ENCODE assay signal across 12 mouse cellular contexts in the genomic region with DNA sequence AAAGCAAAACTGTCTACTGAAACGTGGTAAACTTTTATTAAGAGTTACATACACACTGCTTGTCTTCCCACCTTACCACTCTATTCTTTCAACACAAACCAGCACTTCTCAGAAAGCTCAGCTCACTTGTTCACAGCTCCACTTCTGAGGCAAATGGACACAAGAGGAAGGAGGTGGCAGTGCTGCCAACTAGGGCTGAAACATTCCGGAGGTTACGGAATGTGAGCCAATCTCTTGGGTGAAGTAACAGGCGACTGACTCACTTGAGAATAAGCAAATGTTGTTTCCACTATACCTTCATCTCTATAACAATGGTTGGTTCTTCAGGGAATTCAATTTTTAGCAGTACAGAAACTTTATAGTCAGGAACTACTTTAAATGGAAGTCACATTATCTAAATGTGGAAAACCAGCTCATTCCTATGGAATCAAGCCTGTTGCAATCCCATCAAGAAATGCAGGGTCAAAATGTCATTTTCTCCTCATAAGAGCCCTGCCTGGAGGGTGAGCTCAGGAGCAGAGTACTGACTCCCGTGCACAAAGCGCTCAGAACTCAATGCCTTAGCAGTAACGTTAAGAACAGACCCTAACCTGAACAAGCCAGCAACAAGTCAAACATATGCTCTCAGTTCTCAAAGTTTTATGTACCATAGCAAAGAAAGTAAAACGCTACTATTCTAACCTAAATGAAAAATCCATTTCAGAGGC.
DNase-seq lines count a peak whose midpoint lies in the region; ATAC-seq and TF ChIP-seq lines count a peak whose summit lies in the region.
"Had no signal": no experiment of that assay in that cellular context is flagged by ENCODE, and none has a peak within 500 bp of the region (broad histone marks: within the 10 kb centered on the region; RNA-seq: fewer than 3 reads in every experiment).

No protein-coding gene starts in this region.

- no peaks in the 10 kb centered on the region for H3K27me3 ChIP-seq in heart, embryonic 10.5 days (ENCODE audit: insufficient read depth, poor library complexity, severe bottlenecking)
- no peaks in the 10 kb centered on the region for H3K27me3 ChIP-seq in heart, embryonic 11.5 days (ENCODE audit: control insufficient read depth, insufficient read depth, low read length)
- H3K27me3 ChIP-seq in lung, postnatal 0 days (replicated peaks; ENCODE audit: insufficient read depth, low read length) = no peaks in the 10 kb centered on the region
- H3K27me3 ChIP-seq in intestine, postnatal 0 days (replicated peaks; ENCODE audit: control insufficient read depth, insufficient read depth, low read length) = no peaks in the 10 kb centered on the region
- H3K27me3 ChIP-seq: neural tube, embryonic 13.5 days; stomach, embryonic 15.5 days had no signal

- no peak overlapping the region for H3K4me2 ChIP-seq in heart, embryonic 11.5 days
- 0 out of 2 replicates have a peak overlapping the region, but pooled peaks have one; percentile 14 for H3K4me2 ChIP-seq in lung, postnatal 0 days (replicated peaks; ENCODE audit: low read depth, low read length)
- H3K4me2 ChIP-seq in intestine, postnatal 0 days (replicated peaks; ENCODE audit: low read depth) = no peak overlapping the region
- H3K4me2 ChIP-seq: neural tube, embryonic 13.5 days; stomach, embryonic 15.5 days had no signal

- WGBS in heart, embryonic 10.5 days = 68% methylated on average over 8 of the region's 8 CpGs
- WGBS in heart, embryonic 11.5 days (ENCODE audit: insufficient replicate concordance) = 59% methylated on average over 8 of the region's 8 CpGs
- WGBS in lung, postnatal 0 days = 38% methylated on average over 8 of the region's 8 CpGs
- WGBS in intestine, postnatal 0 days = 75% methylated on average over 8 of the region's 8 CpGs

- H3K4me3 ChIP-seq in heart, embryonic 10.5 days = no peak overlapping the region
- no peak overlapping the region for H3K4me3 ChIP-seq in heart, embryonic 11.5 days (ENCODE audit: low read depth, low read length)
- no peak overlapping the region for H3K4me3 ChIP-seq in lung, postnatal 0 days (ENCODE audit: low read depth, low read length)
- no peak overlapping the region for H3K4me3 ChIP-seq in intestine, postnatal 0 days (ENCODE audit: low read depth, low read length)
- H3K4me3 ChIP-seq: erythroblast, embryonic 14.5 days; neural tube, embryonic 13.5 days; stomach, embryonic 15.5 days had no signal

- H3K9me3 ChIP-seq in heart, embryonic 10.5 days = no peaks in the 10 kb centered on the region
- H3K9me3 ChIP-seq in heart, embryonic 11.5 days (replicated peaks; ENCODE audit: control insufficient read depth, low read length) = no peaks in the 10 kb centered on the region
- no peaks in the 10 kb centered on the region for H3K9me3 ChIP-seq in lung, postnatal 0 days (ENCODE audit: low read length)
- no peaks in the 10 kb centered on the region for H3K9me3 ChIP-seq in intestine, postnatal 0 days (ENCODE audit: control insufficient read depth)
- H3K9me3 ChIP-seq: neural tube, embryonic 13.5 days; stomach, embryonic 15.5 days had no signal

- H3K27ac ChIP-seq in heart, embryonic 10.5 days = no peak overlapping the region
- H3K27ac ChIP-seq in heart, embryonic 11.5 days (ENCODE audit: low read depth, low read length) = peak overlapping the region; percentile 29; the same call in 1 of the 2 replicates
- peak overlapping the region; percentile 39 for H3K27ac ChIP-seq in lung, postnatal 0 days (ENCODE audit: low read length)
- H3K27ac ChIP-seq in intestine, postnatal 0 days (ENCODE audit: low read depth, low read length) = no peak overlapping the region
- H3K27ac ChIP-seq: liver, embryonic 14.5 days; neural tube, embryonic 13.5 days; stomach, embryonic 15.5 days had no signal

- ATAC-seq in heart, embryonic 11.5 days (replicated peaks; ENCODE audit: insufficient number of reproducible peaks, low FRiP score, low TSS enrichment) = no peak
- peak; percentile 90 for ATAC-seq in lung, postnatal 0 days
- ATAC-seq in intestine, postnatal 0 days = no peak

- no peak overlapping the region for H3K9ac ChIP-seq in heart, embryonic 11.5 days (ENCODE audit: low read depth, low read length)
- no peak overlapping the region for H3K9ac ChIP-seq in lung, postnatal 0 days (replicated peaks; ENCODE audit: low read depth)
- no peak overlapping the region for H3K9ac ChIP-seq in intestine, postnatal 0 days (ENCODE audit: low read depth, low read length)
- H3K9ac ChIP-seq: liver, embryonic 14.5 days; neural tube, embryonic 13.5 days; stomach, embryonic 15.5 days had no signal

- TF ChIP-seq CTCF in lung, postnatal 0 days (IDR thresholded peaks at IDR 0.05) = peak; percentile 40
- TF ChIP-seq CTCF in intestine, postnatal 0 days (IDR thresholded peaks at IDR 0.05; ENCODE audit: low read depth) = no peak

- TF ChIP-seq EP300 in lung, postnatal 0 days (IDR thresholded peaks at IDR 0.05) = peak; percentile 72

- H3K4me1 ChIP-seq in heart, embryonic 10.5 days = peaks cover 35% of the 10 kb centered on the region
- H3K4me1 ChIP-seq in heart, embryonic 11.5 days (ENCODE audit: control insufficient read depth, insufficient read depth, low read length) = peaks cover 12% of the 10 kb centered on the region
- H3K4me1 ChIP-seq in lung, postnatal 0 days (ENCODE audit: insufficient read depth, low read depth, low read length) = peaks cover 10% of the 10 kb centered on the region; the same call in 1 of the 2 replicates
- H3K4me1 ChIP-seq in intestine, postnatal 0 days (replicated peaks; ENCODE audit: control insufficient read depth, insufficient read depth, low read length) = no peaks in the 10 kb centered on the region

- H3K36me3 ChIP-seq in heart, embryonic 10.5 days = peaks cover 9% of the 10 kb centered on the region; the same call in 1 of the 2 replicates
- H3K36me3 ChIP-seq in heart, embryonic 11.5 days (ENCODE audit: control insufficient read depth, insufficient read depth, low read length) = no peaks in the 10 kb centered on the region
- H3K36me3 ChIP-seq in lung, postnatal 0 days (ENCODE audit: insufficient read depth, low read length) = no peaks in the 10 kb centered on the region
- H3K36me3 ChIP-seq in intestine, postnatal 0 days (ENCODE audit: control insufficient read depth, insufficient read depth) = no peaks in the 10 kb centered on the region
- H3K36me3 ChIP-seq: neural tube, embryonic 13.5 days; stomach, embryonic 15.5 days had no signal

- peak; percentile 93 for DNase-seq in heart, adult 11 months
- DNase-seq in heart, embryonic 10.5 days (ENCODE audit: low spot score) = no peak
- peak; percentile 78 for DNase-seq in adrenal gland, adult 2 months
- peak; percentile 94 for DNase-seq in lung, postnatal 0 days (ENCODE audit: low spot score)
- no peak for DNase-seq in thymus, postnatal 10 days (ENCODE audit: low spot score in 2 of 2)
- DNase-seq in urinary bladder, adult 2 months (ENCODE audit: low spot score) = no peak

Comparison
In these comparisons a context has a peak if more than half of its experiments do, and no peak if none do; other contexts are left out.
1. DNase-seq: peak in heart, adult 11 months (single experiment), adrenal gland, adult 2 months (single experiment) and lung, postnatal 0 days (single experiment); none in heart, embryonic 10.5 days (single experiment), thymus, postnatal 10 days (0 of 2) and urinary bladder, adult 2 months (single experiment).
2. H3K27ac ChIP-seq: peak in heart, embryonic 11.5 days (single experiment) and lung, postnatal 0 days (single experiment); none in heart, embryonic 10.5 days (single experiment) and intestine, postnatal 0 days (single experiment).